Mouse (Mus musculus) cerebellum, adult 2 months (tissue): ENCODE measurements around the gene Sacs.

ENCODE experiments used
- CTCF ChIP-seq: fragments of 200-500 bp; IDR thresholded peaks from 2 replicates; pipeline ENCODE4 v1.5.1; 2011; ENCODE audit warnings: low read depth, mild to moderate bottlenecking, control low read depth, low read length, moderate library complexity, borderline replicate concordance; ENCODE audit not compliant: insufficient read depth
- POLR2A ChIP-seq: fragments of 200-500 bp; IDR thresholded peaks from 2 replicates; pipeline ENCODE4 v1.6.1; 2011; ENCODE audit warnings: low read length, control low read depth, borderline replicate concordance; ENCODE audit not compliant: insufficient read depth

DNA sequence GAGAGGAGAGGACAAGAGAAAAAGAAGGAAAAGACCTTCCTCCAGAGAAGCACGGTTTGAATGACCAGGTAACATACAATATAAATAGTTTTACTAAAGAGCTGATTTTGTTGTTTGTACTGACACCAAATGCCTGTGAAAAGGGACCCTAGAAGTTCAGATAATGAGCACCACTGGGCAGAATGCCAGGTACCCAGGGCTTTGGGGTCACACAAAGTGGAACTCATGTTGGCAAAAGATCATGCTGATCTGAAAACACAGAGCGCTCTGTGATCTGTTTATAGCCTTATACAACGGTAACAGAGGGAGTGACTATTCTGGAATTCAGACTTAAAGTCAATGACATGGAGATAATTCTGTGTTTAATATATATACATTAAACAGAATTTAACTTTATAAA lies 108.2 kb downstream of the Sacs start:
- TF ChIP-seq POLR2A = no peak
- TF ChIP-seq CTCF = no peak
